Mouse (Mus musculus) small intestine, adult 2 months (tissue): ENCODE measurements around the gene Olfr743.

ENCODE experiments used
- CTCF ChIP-seq: fragments of 200-500 bp; IDR thresholded peaks from 2 replicates; pipeline ENCODE4 v1.5.1; 2012; ENCODE audit warnings: low read depth, mild to moderate bottlenecking, control low read depth, inconsistent platforms, low read length, moderate library complexity, mixed read lengths; ENCODE audit not compliant: insufficient replicate concordance, insufficient read length; ENCODE audit errors: extremely low read depth
- POLR2A ChIP-seq: fragments of 200-500 bp; IDR thresholded peaks from 2 replicates; pipeline ENCODE4 v1.6.1; 2012; ENCODE audit warnings: low read depth, mild to moderate bottlenecking, control low read depth, inconsistent platforms, low read length, moderate library complexity

DNA sequence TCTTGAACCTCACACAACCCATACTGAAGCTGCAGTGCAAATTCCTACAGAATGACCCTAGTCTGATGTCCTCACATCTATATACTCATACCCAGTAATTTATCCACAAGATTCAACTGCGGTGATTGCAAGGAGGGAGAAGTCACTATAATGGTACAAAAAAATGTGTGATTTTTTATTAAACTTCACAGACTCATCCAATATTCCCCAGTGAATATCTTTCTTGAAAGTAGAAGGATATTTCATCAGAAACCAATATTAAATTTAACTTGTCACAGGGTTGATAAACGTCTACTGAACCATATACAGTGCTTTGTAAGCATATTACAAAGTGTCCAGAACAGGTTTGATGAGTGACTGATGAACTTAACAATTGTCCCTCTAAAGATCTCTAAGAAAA lies 49.2 kb upstream of the Olfr743 start, which contains the start of gene Olfr741:
- no peak for TF ChIP-seq POLR2A
- TF ChIP-seq CTCF: no peak
